Mouse (Mus musculus) spleen, postnatal 36 days (tissue): ENCODE data around the gene Cilp.

Experiments used
- DNase-seq, 2 experiments: peaks; one replicate each; pipeline ENCODE4 v3.0.0; 2022; ENCODE audit warnings: low spot score in 2 of 2, mixed read lengths in 1 of 2

Cilp gene

GRCm38 (mm10) chr9:65293580-65293972, 28.6 kb downstream of the Cilp start:
- no peak for DNase-seq

- DNase-seq: peak; percentile 96 to 99
These were observed 29.2 kb downstream of the Cilp start, which contains the start of gene Clpx for GRCm38 (mm10) chr9:65293973-65294715. Gene Clpx, plus strand, starts transcription at chr9:65294260.

GRCm38 (mm10) chr9:65294716-65295378, 29.9 kb downstream of the Cilp start:
- no peak for DNase-seq

- no peak for DNase-seq
These were observed 32.1 kb downstream of the Cilp start for GRCm38 (mm10) chr9:65297056-65297455.

- DNase-seq: no peak
These were observed 33.8 kb downstream of the Cilp start for GRCm38 (mm10) chr9:65298761-65299160.

- no peak for DNase-seq
These were observed 34.7 kb downstream of the Cilp start for GRCm38 (mm10) chr9:65299650-65300049.

GRCm38 (mm10) chr9:65302327-65302983, 37.5 kb downstream of the Cilp start:
- DNase-seq: no peak

GRCm38 (mm10) chr9:65303586-65303985, 38.6 kb downstream of the Cilp start:
- DNase-seq: no peak

GRCm38 (mm10) chr9:65304300-65304699, 39.3 kb downstream of the Cilp start:
- DNase-seq: no peak

- no peak for DNase-seq
These were observed 41.7 kb downstream of the Cilp start for GRCm38 (mm10) chr9:65306672-65307071.

GRCm38 (mm10) chr9:65308011-65308410, 43.0 kb downstream of the Cilp start:
- DNase-seq: no peak

- no peak for DNase-seq
These were observed 47.8 kb downstream of the Cilp start for GRCm38 (mm10) chr9:65312669-65313357.

GRCm38 (mm10) chr9:65313846-65314245, 48.9 kb downstream of the Cilp start:
- no peak for DNase-seq

- DNase-seq: no peak
These were observed 57.4 kb downstream of the Cilp start for GRCm38 (mm10) chr9:65322255-65322900.

GRCm38 (mm10) chr9:65325971-65326370, 61.0 kb downstream of the Cilp start:
- DNase-seq: no peak

GRCm38 (mm10) chr9:65327371-65327770, 62.4 kb downstream of the Cilp start:
- no peak for DNase-seq
